Comparison of ENCODE assay signal across 35 mouse cellular contexts in the genomic region with DNA sequence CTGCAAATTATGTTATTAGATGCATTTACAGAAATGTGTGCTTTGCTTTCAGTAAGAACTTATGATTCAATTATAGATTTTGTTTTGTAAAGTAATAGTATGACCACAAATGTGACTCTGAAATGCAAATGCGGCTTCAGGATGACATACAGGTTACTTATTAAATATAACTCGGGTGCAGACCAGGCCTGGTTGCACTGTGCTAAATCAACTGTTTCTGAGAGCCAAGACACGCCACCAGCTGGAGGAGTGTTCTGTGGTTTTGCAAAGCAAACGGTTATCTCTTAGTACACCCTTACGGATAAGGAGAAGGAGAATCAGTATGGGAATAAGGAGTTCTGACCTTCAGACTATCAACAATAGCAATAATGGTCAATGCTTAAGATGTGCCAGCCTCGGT. TPM values are rescaled to one million over a fixed set of nuclear protein-coding genes. Genes with fewer than 3 reads are reported as not detected.
"Had no signal": no experiment of that assay in that cellular context is flagged by ENCODE, and none has a peak within 500 bp of the region (broad histone marks: within the 10 kb centered on the region; RNA-seq: fewer than 3 reads in every experiment).

No protein-coding gene starts in this region.

- H3K9ac ChIP-seq: forebrain, embryonic 15.5 days; forebrain, postnatal 0 days; heart, embryonic 12.5 days; hindbrain, embryonic 12.5 days; hindbrain, embryonic 14.5 days; intestine, embryonic 15.5 days; kidney, embryonic 15.5 days; limb, embryonic 13.5 days; limb, embryonic 15.5 days had no signal

- H3K4me3 ChIP-seq: forebrain, embryonic 15.5 days; heart, embryonic 10.5 days; heart, embryonic 12.5 days; hindbrain, embryonic 10.5 days; hindbrain, embryonic 12.5 days; intestine, embryonic 15.5 days; kidney, embryonic 15.5 days; layer of hippocampus, adult 2 months; left cerebral cortex, adult 2 months; limb, embryonic 13.5 days; limb, embryonic 15.5 days had no signal

- H3K36me3 ChIP-seq: forebrain, embryonic 15.5 days; heart, embryonic 10.5 days; heart, embryonic 12.5 days; hindbrain, embryonic 10.5 days; hindbrain, embryonic 12.5 days; intestine, embryonic 15.5 days; kidney, embryonic 15.5 days; limb, embryonic 13.5 days; limb, embryonic 15.5 days had no signal

- H3K9me3 ChIP-seq: forebrain, embryonic 15.5 days; intestine, embryonic 15.5 days had no signal

- H3K4me1 ChIP-seq: heart, embryonic 12.5 days had no signal

- H3K27ac ChIP-seq: forebrain, embryonic 15.5 days; heart, embryonic 10.5 days; hindbrain, embryonic 10.5 days; hindbrain, embryonic 12.5 days; hindbrain, embryonic 14.5 days; intestine, embryonic 15.5 days; kidney, postnatal 0 days; layer of hippocampus, adult 2 months; left cerebral cortex, adult 2 months; limb, embryonic 13.5 days; limb, embryonic 15.5 days had no signal

- H3K27me3 ChIP-seq: forebrain, embryonic 15.5 days; heart, embryonic 12.5 days; hindbrain, embryonic 12.5 days; intestine, embryonic 15.5 days; kidney, embryonic 15.5 days; limb, embryonic 13.5 days had no signal

- ATAC-seq: forebrain, embryonic 15.5 days; forebrain, postnatal 0 days; hindbrain, embryonic 16.5 days; inflammation-experienced regulatory T-cells, adult 6 months; intestine, embryonic 15.5 days; intestine, postnatal 0 days had no signal

- H3K4me2 ChIP-seq: forebrain, embryonic 15.5 days; heart, embryonic 12.5 days; hindbrain, embryonic 12.5 days; hindbrain, embryonic 14.5 days; intestine, embryonic 15.5 days; kidney, embryonic 15.5 days; limb, embryonic 13.5 days; limb, embryonic 15.5 days had no signal

- DNase-seq: forebrain, postnatal 0 days; gastrocnemius, postnatal 14 days; heart, adult 18-20 months; heart, postnatal 10 days; heart, postnatal 4 days; left cerebral cortex, postnatal 4 days; lung, adult 18-20 months had no signal

RNA-seq across cellular contexts. Expression of gene Elovl2, which starts 4.5 kb away (rescaled TPM):
- total RNA-seq: granulocyte monocyte progenitor cell, adult 5-6 weeks had no signal
- polyA plus RNA-seq: inflammation-experienced regulatory T-cells, adult 6 months had no signal

RNA-seq across cellular contexts. Expression of gene Gm17364, which starts 58.1 kb away (rescaled TPM):
- total RNA-seq: forebrain, postnatal 0 days; gastrocnemius, adult 18-20 months; gastrocnemius, adult 8-10 months; gastrocnemius, postnatal 14 days; gastrocnemius, postnatal 4 days; granulocyte monocyte progenitor cell, adult 5-6 weeks; heart, adult 18-20 months; heart, adult 8-10 months; heart, postnatal 10 days; heart, postnatal 25 days; heart, postnatal 4 days; layer of hippocampus, adult 2 months; layer of hippocampus, postnatal 10 days; layer of hippocampus, postnatal 25 days; left cerebral cortex, adult 2 months; left cerebral cortex, postnatal 14 days; left cerebral cortex, postnatal 4 days had no signal
- polyA plus RNA-seq: forebrain, embryonic 15.5 days; forebrain, postnatal 0 days; heart, embryonic 10.5 days; heart, embryonic 12.5 days; heart, embryonic 14.5 days; heart, embryonic 16.5 days; hindbrain, embryonic 10.5 days; hindbrain, embryonic 12.5 days; hindbrain, embryonic 14.5 days; hindbrain, embryonic 16.5 days; inflammation-experienced regulatory T-cells, adult 6 months; intestine, embryonic 15.5 days; intestine, postnatal 0 days; kidney, embryonic 15.5 days; kidney, postnatal 0 days; limb, embryonic 11.5 days; limb, embryonic 13.5 days; limb, embryonic 15.5 days had no signal
